Mouse (Mus musculus): ENCODE measurements around the gene Zfp93.
"Not testable (repeated sequence)": the region's sequence is repeated elsewhere in the genome, so short reads cannot be mapped to it uniquely, and the experiment has no call there.

Zfp93 gene

GRCm38 (mm10) chr7:24270288-24270672, at the start of gene Zfp93:
Gene Zfp93, plus strand, starts transcription at chr7:24270420.
- DNase-seq = peak; percentile 10 to 17

DNA sequence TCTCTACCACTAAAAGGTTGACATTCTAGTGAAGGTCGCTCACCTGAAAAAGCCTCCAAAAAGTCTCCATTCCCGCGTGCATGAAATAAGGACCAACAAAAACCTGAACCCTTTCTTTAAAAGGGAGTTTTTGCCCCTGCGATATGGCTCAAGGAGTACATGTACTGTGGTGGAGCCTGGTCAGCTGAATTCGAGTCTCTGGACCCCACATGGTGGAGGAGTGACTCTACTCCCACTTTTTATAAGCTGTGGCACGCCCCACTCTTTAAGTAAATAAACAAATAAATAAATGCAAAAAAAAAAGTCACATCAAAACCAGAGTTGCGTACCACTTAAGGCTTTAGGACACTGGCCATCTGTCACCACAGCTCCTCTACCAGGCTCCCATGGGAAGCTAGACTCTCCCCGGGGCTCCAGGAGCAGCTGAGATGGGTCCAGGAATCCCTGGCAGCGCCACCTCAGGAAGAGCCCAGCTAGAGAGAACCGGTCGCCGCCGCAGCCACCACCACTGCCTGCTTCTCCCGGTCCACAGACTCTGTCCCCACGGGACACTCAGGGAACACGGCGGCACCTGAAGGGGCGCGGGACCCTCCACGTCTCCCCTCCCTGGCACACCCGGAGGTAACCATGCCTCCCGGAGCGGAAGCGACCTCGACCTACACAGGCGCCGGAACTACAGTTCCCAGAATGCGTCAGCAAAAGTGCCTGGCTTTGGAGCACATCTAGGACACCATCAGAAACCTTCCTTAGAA, 33.0 kb upstream of the Zfp93 start, which contains the start of gene Zfp109:
Zfp109 (minus strand) TSS at position 521 of the 752 bp plus-strand sequence.
- peak; percentile 30 to 34 for DNase-seq

GRCm38 (mm10) chr7:24253779-24254615, 16.2 kb upstream of the Zfp93 start:
- no peak for DNase-seq

- peak; percentile 8 to 9 for DNase-seq
Measured at GRCm38 (mm10) chr7:24254633-24255474, 15.4 kb upstream of the Zfp93 start, which contains the start of gene Zfp108. Gene Zfp108, plus strand, starts transcription at chr7:24254794.

GRCm38 (mm10) chr7:24259306-24259999, 10.8 kb upstream of the Zfp93 start:
- no peak for DNase-seq

DNA sequence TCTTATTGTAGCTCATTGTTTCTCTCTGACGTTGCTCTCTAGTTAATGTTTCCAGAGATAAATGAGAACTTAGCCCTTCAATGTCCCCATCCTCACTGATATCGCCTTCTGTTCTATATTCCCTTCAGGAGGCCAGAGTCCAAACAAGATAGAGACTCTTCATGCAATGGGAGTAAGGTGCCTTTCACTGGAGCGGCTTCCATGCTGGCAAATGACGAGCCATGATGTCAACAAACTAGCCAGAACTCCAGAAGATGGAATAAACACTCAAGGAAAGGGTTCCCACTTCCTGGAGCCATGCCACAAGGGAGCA, 10.3 kb upstream of the Zfp93 start:
- no peak for DNase-seq

- no peak for DNase-seq
Measured at GRCm38 (mm10) chr7:24268176-24269155, 1.8 kb upstream of the Zfp93 start.

GRCm38 (mm10) chr7:24269256-24269655, 964 bp upstream of the Zfp93 start:
- no peak for DNase-seq

GRCm38 (mm10) chr7:24269667-24270287, 443 bp upstream of the Zfp93 start:
- DNase-seq = no peak

GRCm38 (mm10) chr7:24271191-24271590, 971 bp downstream of the Zfp93 start:
- DNase-seq = no peak

DNA sequence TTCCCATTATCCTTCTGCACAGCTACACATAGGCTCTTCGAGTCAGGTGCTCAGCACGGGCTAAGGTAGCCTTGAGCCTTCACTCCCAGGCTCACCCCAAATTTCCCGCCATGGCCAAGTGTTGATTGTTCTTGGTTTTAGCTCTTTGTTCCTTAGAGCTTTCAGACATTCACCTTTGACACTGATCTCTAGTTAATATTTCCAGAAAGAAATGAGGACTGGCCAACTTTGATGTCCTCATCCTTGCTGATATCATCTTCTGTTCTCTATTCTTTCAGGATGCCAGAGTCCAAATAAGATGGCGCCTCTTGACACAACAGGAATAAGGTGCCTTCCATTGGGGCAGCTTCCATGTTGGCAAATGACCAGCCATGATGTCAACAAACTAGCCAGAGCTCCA, 4.2 kb downstream of the Zfp93 start:
- no peak for DNase-seq

- not testable (repeated sequence) for DNase-seq
Measured at GRCm38 (mm10) chr7:24278771-24279170, 8.6 kb downstream of the Zfp93 start.

DNA sequence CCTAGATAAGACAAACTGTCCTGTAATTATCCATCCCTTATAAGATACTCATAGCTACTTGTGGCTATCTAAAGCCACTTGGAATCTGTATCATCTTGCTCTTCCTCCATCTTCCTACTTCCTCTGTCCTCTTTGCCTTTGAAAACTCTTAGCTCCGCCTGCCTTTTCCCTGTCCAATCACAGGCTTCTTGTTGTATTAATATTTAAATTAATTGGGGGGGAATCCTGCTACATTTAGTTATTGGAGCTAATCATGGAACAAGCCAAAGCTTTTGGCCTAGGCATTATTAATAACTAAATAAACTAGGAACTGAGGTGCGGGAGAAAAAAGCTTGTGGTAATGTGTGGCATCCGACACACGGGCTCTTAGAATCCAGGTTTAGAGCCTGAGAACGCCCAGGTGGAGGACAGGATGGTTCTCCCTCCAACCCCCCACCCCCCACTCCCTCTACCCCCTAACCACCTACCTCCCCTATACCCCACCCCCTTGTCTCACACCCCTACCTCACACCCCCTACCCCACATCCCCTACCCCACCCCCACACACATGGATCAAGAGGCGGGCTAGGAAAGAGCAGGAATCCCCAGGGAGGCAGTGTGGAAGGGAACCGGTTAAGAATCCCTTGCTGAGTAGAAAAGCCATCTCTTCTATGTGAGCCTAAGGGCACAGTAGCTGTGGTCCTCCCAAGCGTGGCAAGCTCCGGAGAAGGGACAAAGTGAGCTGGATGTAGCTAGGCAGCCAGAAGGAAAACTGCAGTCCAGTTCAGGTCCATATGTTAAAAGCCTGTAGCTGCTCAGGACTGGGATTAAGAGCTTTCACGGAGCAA, 10.0 kb downstream of the Zfp93 start:
- no peak for DNase-seq

- no peak for DNase-seq
Measured at GRCm38 (mm10) chr7:24280858-24281145, 10.6 kb downstream of the Zfp93 start.

GRCm38 (mm10) chr7:24286090-24286489, 15.9 kb downstream of the Zfp93 start:
- DNase-seq = no peak

DNA sequence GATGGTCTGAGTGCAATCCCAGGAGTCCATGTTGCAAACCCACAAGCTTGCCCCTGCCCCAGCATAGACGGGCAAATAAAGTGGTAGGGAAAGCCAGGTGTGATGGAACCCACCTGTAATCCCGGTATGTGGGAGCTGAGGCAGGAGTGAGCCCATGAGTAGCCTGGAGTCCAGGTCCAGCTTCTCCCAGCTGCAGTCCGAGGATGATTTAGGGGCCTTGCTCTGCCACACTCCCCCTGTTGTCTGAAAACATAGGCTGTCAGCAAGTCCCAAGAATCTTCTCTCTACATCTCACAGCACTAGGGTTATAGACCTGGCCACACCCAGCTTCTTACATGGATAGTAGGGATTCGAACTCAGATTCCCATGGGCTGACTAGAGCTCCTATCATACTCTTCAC, 16.7 kb downstream of the Zfp93 start:
- DNase-seq = no peak

GRCm38 (mm10) chr7:24287670-24288069, 17.4 kb downstream of the Zfp93 start:
- peak; percentile 15 to 18 for DNase-seq

- no peak for DNase-seq
Measured at GRCm38 (mm10) chr7:24288512-24288911, 18.3 kb downstream of the Zfp93 start.

DNA sequence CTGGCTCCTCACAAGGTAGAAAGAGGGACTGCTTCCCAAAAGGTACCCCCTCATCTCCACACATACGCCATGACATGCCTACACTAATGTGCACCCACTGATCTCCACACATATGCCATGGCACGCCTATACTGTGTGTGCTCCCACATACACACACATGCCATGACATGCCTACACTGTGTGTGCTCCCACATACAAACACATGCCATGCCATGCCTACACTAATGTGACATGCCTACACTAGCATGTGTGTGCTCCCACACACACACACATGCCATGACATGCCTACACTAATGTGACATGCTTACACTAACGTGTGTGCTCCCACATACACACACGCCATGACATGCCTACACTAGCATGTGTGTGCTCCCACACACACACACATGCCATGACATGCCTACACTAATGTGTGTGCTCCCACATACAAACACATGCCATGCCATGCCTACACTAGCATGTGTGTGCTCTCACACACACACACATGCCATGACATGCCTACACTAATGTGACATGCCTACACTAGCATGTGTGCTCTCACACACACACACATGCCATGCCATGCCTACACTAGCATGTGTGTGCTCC, 20.0 kb downstream of the Zfp93 start:
- DNase-seq = no peak
